Mouse (Mus musculus): ENCODE measurements around the gene Tmem234.
A peak's percentile ranks its signal among the peaks of the same experiment; 100 is the strongest.

Gene Tmem234

DNA sequence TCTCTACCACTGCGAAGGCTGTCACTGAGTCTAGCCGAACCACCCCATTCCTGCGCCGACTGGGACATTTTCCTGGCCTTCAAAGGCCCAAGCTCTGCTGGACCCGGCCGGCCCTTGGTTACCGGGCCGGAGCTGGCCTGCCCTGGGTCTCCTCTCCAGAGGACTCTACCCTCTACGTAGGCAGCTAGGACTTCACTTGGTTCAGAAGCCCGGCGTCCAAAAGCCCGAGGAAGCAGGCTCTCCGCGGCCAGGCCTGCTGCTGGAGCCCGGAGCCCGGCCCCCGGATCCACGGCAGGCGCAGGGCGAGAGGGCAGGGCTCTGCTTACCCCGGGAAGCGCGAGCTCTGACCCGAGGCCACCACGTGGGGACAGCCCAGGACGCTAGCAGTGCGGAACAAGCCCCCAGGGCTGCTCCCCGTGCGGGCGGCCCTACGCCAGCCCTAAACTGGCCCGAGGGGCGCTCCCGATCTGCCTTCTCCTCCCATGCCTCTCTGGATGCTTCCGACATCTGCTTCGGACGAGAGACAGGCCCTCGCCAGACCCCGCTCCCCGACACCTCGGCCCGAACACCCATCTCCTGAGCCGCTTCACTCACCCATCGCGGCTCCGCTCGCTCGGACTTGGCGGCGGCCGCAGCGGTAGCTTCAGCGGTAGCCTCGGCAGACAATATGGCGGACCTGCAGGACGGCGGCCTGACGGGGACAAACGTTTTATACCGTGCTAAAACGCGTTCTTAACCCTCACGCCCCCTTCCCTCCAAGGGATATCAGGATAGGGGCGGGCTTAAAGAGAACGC lies 71.8 kb downstream of the Tmem234 start, which contains the start of gene Kpna6:
TSS of gene Kpna6 (minus strand) at position 685 of the 795 bp plus-strand sequence.
- DNase-seq (ENCODE audit: low spot score in 2 of 2) = peak; percentile 81 to 88

DNA sequence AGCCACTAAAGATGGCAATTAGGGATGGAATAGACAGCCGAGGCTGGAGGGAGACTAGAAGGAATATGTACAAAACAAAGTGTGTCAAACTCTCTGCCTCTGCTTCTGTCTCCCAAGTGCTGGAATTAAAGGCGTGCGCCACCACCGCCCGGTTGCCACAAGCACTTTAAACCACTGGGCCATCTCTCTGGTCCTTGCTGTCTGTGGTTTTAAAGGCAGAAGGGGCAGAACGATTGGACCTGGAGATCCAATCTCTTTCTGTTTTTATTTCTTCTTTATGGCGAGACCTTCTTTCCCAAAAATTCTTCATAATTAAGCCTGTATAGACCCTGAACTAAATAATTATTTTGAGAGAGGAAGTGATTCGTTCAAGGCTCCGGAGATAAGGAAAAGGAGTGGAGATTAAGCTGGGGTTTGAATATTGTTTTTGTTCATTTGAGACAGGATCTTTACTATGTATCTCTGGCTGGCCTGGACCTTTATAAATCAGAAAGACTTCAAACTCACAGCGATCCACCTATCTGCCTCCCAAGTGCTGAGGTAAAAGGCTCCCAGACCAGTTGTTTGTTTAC lies 72.5 kb downstream of the Tmem234 start:
- no peak for DNase-seq (ENCODE audit: low spot score in 2 of 2)

All from frontal cortex, postnatal 10 days (tissue).